Mouse (Mus musculus): ENCODE results near the gene Cd70. TPM values are rescaled to one million over a fixed set of nuclear protein-coding genes. Genes with fewer than 3 reads are reported as not detected.

Gene Cd70
- total RNA-seq (2021): under 1 TPM in 1 of 2 experiments, not detected in 1; 0.44 TPM

DNA sequence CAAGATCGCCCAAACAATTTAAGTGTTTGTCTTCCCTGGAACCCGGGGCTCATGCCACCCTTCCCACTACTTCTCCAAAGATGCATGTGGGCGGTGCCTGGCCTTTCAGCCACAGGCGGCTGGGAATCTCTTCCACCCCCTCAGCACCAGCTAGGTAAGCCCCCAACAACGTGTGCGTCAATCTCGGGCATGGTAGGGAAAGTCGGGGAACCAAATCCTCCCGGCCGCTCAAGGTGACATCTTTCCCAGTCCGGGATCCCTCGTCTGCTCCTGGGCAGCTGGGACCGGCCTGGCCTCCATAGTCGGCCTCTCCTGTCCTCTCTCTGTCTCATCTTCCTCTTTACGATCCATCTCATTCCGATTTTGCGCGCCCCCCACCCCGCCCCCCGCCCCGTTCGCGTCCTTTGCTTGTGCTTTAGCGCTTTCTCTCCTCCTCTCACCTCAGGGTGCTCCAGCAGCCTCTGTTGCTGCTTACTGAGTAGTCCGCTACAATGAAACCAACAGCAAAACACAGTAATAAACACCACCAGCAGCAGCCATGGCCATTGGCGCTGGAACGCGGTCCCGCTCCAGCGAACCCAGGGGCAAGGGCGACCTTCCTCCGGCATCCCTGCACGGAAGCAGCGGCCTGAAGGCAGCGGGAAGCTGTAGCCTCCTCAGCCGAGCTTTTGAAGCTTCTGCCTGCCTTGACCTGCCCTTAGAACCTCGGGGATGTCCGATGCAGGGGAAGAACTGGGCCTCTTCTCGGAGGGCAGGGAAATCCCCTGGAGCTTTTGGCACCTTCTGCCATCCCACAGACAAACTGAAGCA, at the start of gene Cd70:
Gene Cd70, minus strand, starts transcription at position 784 of the 810 bp plus-strand sequence.
- intact Hi-C loops (cut with DNase I): no loop called here
- no peak for DNase-seq (ENCODE audit: low spot score in 2 of 2)

DNA sequence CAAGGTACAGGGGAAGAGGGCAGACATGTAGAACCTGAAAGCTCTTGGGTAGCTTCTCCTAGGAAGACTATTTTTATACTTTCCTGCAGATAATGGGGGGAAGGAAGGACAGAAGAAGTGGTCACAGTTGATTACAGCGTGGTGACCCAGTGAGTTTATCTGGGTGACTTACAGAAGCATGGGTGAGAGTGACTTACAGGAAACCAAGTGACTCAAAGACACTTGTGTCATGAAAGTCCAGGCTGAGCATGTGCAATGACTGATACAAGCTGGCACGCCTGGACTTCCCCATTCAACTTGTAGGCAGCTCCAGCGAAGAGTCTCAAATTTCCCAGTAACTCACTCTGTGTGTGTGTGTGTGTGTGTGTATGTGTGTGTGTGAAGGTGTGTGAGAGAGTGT, 48.7 kb upstream of the Cd70 start:
- no peak for DNase-seq (ENCODE audit: low spot score in 2 of 2)
- intact Hi-C loops (cut with DNase I): no loop called here

DNA sequence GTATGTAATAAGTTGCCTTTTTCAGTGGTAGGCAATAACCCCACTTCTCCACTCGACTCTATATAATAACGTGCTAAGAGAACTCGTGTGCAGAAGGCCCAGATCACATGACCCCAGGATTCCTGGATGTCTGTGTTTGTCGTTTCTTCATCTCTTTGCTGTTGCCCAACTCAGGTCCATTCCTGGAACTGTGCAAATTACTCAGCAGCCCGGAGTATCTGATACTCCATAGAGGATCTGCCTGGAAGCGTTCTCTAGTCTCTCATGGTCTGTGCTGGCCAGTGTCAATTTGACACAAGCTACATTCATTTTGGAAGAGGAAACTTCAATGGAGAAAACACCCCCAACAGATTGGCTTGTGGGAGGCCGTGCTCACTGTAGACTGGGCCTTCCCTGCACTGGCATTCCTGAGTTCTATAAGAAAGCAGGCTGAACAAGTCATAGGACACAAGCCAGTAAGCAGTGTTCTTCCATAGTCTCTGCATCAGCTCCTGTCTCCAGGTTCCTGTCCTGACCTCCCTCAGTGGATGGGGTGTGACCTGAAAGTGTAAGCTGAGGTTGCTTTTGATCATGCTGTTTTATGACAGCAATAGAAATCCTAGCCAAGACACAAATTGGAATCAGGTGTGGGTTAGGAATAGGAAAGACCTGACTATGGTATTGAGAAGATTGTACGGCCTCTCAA, 45.9 kb upstream of the Cd70 start:
- intact Hi-C loops (cut with DNase I): no loop called here
- no peak for DNase-seq (ENCODE audit: low spot score in 2 of 2)

DNA sequence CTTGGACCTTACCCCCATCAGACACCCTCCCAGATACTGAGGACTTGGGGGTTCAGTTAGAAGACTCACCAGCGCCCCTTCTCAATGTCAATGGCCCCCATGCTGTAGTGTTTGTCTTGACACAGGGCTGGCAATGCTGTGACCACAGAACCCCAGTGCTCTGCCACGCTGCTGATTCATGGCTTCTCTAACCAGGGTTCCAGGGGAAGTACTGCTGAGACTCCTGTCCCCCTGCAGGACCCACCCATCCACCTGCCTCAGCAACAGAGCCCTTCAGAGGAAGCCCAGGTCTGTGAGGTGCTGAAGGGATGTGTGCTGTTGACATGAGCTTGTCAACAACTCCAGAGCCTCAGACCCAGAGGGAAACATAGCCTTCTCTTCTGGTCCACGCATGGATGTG, 45.2 kb upstream of the Cd70 start:
- intact Hi-C loops (cut with DNase I): no loop called here
- DNase-seq (ENCODE audit: low spot score in 2 of 2): no peak

DNA sequence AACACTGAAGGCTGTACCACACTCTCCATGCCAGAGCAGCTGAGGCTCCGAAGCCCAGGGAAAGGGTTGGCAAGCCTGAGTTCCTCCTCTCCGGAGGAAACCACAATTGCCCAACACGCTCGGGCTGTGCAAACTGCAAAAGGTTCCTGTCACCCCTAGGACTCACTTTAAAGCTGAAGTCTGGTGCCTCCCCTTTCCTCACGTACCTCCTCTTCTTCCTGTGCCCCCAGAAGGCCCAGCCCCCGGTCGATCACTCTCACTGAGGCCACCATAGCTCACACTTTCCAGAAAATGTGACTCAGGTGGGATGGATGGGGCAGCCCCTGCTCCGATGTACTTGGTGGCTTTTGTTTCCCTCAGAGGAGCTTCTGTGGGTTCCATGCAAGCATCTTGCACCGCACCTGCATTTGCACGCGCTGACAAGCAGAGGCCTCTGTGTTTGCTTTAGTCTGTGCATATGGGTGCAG, 44.5 kb upstream of the Cd70 start, which contains the start of gene Tnfsf14:
Gene Tnfsf14, minus strand, starts transcription at position 137 of the 467 bp plus-strand sequence.
- intact Hi-C loops (cut with DNase I): no loop called here
- no peak for DNase-seq (ENCODE audit: low spot score in 2 of 2)

DNA sequence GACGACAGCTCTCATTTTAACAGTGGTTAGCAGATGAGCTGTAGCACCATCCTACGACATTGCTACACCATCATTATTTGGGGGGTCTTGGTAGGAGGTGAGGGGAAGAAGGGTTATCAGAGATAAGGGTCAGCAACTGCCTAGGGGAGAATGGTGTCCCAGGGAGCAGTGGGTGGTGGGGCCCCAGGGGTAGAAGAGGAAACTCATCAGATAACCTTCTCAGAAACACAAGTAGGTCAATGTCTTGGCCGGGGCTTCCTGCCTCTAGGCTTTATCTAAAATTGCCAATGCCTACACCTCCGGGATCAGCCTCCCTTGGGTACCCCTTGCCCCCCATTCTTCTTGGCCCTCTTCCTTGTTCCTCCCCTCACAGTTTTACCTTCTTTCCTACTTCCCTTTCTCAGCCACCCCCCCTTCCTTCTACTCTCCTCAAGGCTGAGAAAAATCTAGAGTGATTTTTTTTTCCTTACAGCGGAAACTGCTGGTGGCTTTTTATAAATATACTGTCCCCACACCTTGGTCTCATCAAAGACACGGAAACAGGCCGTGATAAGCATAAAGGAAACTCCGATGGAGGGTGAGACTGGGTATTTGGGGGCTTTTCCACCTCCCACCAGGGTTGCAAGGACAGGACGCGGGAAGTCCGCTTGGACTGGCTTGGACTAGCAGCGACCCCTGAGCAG, 39.1 kb upstream of the Cd70 start:
- intact Hi-C loops (cut with DNase I): no loop called here
- DNase-seq (ENCODE audit: low spot score in 2 of 2): no peak

DNA sequence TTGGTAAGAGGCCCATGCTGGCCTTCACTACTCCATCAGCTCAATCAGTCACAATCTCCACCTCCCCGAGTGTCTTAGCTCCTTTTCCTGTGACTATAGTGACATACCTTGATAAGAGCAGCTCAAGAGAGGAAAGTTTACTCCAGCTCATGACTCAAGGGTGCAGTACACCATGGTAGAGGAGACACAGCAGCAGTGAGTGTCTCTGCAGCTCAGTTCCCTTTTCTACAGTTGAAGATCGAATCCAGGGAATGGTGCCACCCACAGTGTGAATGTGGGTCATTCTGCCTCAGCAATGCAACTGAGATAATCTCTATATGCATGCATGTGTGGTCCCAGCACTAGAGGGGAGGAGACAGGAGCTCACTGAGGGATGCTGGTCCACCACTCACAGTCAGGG, 36.1 kb upstream of the Cd70 start:
- intact Hi-C loops (cut with DNase I): no loop called here
- no peak for DNase-seq (ENCODE audit: low spot score in 2 of 2)

DNA sequence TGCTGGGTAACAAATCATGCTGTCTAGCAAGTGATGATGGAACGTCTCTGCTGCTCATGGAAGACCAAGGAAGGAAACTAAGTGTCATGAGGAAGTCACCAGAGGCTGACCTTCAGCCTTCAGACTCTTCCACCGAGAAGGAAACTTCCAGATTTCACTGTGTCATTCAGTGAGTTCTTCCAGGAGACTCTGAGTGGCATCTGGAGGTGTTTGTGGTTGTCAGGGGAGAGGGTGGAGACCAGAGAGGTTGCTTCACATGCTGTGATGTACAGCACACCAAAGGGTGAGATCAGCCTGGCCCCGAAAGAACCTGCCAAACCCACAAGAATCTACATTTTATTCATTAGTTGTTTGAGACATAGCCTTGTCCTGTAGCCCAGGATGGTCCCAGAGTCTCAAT, 33.3 kb upstream of the Cd70 start:
- no peak for DNase-seq (ENCODE audit: low spot score in 2 of 2)
- intact Hi-C loops (cut with DNase I): no loop called here

DNA sequence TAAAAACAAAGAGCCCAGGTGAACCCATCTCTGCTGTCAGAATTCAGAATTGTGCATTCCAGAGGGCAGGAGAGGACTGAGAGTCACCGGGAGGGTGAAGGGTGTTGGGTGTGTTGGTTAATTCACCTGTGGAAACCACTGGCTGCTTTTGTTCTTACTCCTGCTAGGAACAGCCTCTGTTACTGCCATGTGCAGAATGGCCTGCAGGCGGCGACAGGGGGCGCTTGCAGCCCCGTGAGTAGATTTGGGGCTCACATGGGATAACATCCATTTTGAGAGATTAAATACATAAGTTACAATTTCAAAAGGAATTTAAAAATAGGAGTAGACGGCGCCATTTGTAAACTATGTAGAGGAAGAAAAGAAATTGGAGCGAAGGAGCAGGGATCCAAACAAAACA, 30.8 kb upstream of the Cd70 start:
- DNase-seq (ENCODE audit: low spot score in 2 of 2): no peak
- intact Hi-C loops (cut with DNase I): no loop called here

DNA sequence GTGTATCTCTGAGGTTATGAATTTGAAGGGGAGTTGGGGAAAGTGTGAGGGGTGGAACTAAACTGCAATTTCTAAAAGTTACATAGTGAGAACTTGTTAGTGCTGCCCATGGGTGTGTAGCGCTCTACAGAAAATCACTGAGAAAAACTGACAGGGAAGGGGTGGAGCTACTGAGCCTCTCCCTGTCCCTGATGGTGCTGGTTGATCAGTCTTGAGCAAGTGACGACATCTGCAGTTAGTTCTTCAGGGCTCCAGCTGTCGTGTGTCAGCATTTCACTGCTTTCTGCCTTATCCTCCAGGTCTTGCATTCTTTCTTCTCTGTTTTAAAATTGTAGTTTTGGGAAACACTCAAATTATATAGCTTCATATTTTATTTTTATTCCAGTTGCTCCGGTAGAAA, 23.8 kb upstream of the Cd70 start:
- intact Hi-C loops (cut with DNase I): no loop called here
- DNase-seq (ENCODE audit: low spot score in 2 of 2): no peak

DNA sequence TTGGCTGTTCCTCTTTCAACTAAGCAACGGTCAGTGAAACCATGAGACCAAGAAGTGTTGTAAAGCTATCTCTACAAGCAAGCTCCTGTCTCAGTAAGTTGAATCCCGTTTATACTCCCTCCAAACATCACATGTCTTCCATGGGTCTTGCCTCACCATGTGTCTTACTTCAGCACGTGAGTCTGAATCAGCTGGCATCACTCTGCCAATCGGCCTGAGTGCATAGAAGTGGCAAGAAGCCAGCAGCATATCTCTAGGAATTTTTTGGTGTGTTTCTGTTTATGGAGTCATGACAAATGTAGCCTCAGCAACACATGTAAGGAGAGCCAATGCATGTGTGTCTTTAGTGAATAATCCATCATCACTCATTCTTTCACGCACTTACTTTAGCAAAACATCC, 22.8 kb upstream of the Cd70 start:
- intact Hi-C loops (cut with DNase I): no loop called here

DNA sequence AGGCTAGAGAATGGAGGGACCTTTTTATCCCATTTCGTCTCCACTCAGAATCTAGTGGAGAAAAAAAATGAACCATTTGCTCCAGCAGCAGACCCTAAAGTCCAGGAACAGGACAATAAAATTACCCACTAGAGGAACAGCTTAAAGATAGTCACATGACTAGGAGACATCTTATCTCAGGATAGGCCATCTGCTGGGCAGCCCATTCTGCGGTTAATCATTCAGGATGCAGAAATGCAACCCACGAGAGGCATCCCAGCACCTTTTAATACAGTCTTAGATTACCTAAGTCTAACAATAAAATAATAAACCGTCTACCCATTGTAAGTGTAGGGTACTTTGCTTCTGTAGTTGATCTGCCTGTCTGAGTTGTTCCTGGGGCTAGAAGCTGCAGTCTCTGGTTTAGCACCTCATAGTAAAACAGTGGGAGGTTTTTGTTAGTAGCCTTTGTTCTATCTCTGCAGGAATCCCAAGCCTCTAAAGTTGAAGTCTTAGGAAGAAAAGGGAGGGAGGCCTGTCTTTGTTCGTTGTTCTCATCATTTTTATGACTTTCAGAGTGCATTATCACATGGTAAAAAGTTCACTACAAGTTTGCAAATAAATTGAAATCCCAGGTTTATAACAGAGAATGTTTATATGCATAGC, 21.2 kb upstream of the Cd70 start:
- DNase-seq (ENCODE audit: low spot score in 2 of 2): no peak
- intact Hi-C loops (cut with DNase I): no loop called here

More for the DNA sequence above, 22.8 kb upstream of the Cd70 start:
- no peak for DNase-seq (ENCODE audit: low spot score in 2 of 2)

DNA sequence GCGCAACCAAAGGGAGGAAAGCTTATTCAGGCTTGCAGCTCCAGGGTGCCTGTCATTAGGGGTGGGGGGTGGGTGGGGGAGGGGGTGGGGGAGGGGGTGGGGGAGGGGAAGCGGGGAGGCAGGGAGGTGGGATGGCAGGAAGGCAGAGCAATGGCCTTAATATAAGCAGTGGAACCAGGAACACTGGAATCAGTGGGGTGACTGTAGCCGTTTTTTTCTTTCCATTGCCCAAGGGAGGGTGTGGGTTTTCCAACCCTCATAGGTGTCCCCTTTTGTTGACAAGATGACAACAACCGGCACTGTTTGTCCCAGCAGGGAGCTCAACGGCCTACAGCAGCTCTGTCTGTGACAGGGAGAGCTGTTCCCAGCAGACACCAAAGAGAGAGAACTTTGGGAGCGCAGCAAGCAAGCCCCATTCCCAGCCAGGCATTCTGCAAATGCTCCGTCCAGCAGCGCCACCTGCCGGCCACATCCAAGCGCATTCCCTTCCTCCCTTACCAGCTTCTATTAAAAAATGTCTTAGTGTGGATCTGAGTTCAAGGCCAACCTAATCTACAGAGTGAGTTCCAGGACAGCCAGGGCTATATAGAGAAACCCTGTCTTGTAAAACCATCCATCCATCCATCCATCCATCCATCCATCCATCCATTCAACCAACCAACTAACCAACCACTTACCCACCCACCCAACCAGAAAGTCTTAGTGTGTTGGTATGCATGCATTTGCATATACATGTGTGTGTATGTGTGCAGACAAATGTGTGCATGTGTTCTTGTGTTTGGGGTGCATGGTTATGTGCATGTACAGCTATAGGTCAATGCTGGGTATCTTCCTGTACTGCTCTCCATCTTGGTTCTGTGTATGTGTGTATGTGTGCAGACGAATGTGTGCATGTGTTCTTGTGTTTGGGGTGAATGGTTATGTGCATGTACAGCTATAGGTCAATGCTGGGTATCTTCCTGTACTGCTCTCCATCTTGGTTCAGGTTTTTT, 17.5 kb upstream of the Cd70 start:
- peak; percentile 83 to 86 for DNase-seq (ENCODE audit: low spot score in 2 of 2)
- intact Hi-C loops (cut with DNase I): loop anchor here (1.0 to 5.0 kb wide), 4 partner anchors 71 to 360 kb away; partner anchors contain the start of gene Alkbh7

DNA sequence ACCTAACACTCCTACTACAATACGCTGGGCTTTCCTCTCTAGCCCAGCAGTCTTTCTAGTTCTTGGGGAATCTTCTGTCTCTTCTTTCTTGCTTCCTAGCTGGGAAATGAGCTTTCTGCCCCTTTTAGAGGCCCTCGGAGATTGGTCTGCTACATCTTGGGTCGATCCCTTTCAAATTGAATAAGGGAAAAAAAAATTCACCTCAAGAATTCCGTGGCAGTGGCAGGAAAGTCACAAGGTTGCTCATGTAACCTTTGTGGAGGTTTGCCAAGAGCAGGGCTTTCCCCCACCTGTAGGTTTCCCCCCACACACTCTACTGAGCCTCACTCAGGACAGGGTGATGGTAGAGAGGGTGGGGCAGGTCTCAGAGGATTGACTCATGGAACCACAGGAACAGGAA, 4.2 kb upstream of the Cd70 start:
- DNase-seq (ENCODE audit: low spot score in 2 of 2): no peak
- intact Hi-C loops (cut with DNase I): no loop called here

DNA sequence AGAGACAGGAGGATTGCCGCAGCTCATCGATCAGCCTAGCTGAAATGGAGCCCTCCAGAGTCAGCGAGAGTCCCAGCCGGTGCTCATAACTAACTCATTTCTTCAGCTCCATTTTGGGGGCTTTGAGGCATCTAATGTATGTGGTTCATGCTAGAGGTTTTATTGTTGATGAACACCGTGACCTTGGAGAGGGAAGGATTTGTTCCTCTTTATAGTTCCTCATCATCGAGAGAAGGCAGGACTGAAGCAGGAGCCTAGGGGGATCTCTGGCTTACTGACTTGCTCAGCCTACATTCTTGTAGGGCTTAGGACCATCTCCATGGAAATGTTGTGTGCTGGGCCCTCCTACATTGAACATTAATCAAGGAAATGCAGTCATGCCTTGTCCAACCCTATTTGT, 3.4 kb upstream of the Cd70 start:
- intact Hi-C loops (cut with DNase I): no loop called here
- DNase-seq (ENCODE audit: low spot score in 2 of 2): no peak

DNA sequence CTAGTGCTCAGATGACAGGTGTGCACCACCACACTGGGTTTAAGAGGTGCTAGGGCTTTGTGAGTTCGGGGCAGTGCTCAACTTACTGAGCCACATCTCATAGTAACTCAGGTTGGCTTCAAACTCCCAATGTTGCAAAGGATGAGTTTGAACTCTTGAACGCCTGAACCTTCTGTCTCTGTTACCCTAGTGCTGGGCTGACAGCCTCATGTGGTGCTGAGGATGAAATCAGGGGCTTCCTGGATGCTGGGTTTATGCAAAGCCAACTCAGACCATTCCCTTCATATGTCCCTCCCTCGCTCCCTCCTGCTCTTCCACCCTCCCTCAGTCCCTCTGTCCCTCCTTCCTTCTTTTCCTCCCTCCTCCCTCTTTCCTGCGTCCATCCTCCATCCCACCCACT, 1.2 kb downstream of the Cd70 start:
- intact Hi-C loops (cut with DNase I): no loop called here
- DNase-seq (ENCODE audit: low spot score in 2 of 2): no peak

DNA sequence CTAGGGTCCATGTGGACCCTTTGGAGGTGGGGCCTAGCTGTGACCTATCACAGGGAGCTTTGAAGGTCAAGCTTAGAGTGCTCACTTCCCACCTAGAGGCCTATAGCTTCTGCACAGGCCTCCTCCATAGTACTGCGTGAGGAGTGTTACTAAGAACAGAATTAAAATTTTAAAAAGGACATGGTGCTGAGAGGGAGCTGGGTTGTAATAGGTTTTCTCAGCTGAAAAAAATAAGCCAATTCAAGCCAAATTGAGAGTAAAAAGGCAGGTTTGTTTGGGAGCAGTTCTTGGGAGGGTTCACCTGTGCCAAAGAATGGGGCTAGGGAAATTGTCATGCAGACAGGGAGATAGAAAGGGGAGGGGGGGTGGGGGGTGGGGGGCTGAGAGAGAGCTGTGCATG, 4.5 kb downstream of the Cd70 start:
- DNase-seq (ENCODE audit: low spot score in 2 of 2): no peak
- intact Hi-C loops (cut with DNase I): no loop called here

DNA sequence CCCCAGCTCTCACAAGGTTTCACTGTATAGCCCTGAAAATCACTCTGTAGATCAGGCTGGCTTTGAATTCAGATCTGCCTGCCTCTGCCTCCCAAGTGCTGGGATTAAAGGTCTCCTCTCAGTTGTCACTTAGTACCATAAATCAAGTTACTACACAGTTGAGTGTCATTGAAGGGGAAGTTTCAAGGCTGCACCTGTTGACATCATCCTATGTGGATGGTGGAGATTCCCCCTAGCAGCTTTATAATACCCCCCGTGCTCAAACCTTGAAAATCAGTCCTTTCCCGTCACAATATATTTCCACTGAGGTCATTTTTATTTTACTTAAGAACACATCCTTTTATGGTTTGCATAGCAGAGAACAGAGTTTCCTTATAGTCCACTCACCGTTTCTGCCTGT, 5.9 kb downstream of the Cd70 start:
- no peak for DNase-seq (ENCODE audit: low spot score in 2 of 2)
- intact Hi-C loops (cut with DNase I): no loop called here

DNA sequence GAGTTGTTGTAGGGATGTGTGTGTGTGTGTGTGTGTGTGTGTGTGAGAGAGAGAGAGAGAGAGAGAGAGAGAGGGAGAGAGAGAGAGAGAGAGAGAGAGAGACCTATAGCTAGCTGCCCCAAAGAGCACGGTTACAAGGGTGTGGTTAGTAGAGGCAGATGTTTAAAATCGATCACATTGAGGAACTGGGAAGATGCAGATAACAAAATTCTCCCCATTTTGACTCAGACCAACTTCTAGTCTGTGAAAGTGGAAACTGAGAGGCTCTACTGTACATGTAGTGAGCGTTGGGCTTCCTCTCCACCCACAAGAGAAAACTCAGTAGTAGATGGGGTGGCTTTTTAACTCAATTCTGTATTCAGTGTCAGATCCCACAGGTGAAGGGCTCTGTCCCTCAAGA, 9.9 kb downstream of the Cd70 start:
- no peak for DNase-seq (ENCODE audit: low spot score in 2 of 2)
- intact Hi-C loops (cut with DNase I): no loop called here
